Mouse (Mus musculus): ENCODE results near the gene Fxyd1.

- no peak for TF ChIP-seq CTCF (IDR thresholded peaks at IDR 0.05; ENCODE audit: low read depth, low read length)
- no peak for TF ChIP-seq POLR2A (IDR thresholded peaks at IDR 0.05; ENCODE audit: borderline replicate concordance, low read depth, low read length)
Observed at GRCm38 (mm10) chr7:31039011-31039410, 18.0 kb downstream of the Fxyd1 start.

Measured in bone marrow macrophage, adult 2 months (primary cell).